Mouse (Mus musculus) heart, adult 2 months (tissue): Measurements from ENCODE around the gene Smc3. TPM values are rescaled to one million over a fixed set of nuclear protein-coding genes. Genes with fewer than 3 reads are reported as not detected.

Experiments
- DNase-seq, 2 experiments: peaks; one replicate each; pipeline ENCODE4 v3.0.0; 2021
- H3K27ac ChIP-seq: fragments of 200-600 bp; 2 replicates; pipeline ENCODE4 v1.8.1; 2022
- H3K27me3 ChIP-seq: fragments of 200-500 bp; 2 replicates; pipeline ENCODE4 v1.6.1; 2012; ENCODE audit warnings: mild to moderate bottlenecking, low read length, inconsistent platforms, mixed read lengths; ENCODE audit not compliant: control insufficient read depth, insufficient read depth
- H3K36me3 ChIP-seq: fragments of 200-500 bp; 2 replicates; pipeline ENCODE4 v1.6.1; 2012; ENCODE audit warnings: low read length, inconsistent platforms; ENCODE audit not compliant: control insufficient read depth, insufficient read depth
- H3K4me1 ChIP-seq: fragments of 200-500 bp; 2 replicates; pipeline ENCODE4 v1.6.1; 2011; ENCODE audit warnings: low read length; ENCODE audit not compliant: control insufficient read depth, insufficient read depth
- H3K4me3 ChIP-seq: fragments of 200-600 bp; 2 replicates; pipeline ENCODE4 v1.8.1; 2022
- H3K79me2 ChIP-seq: fragments of 200-500 bp; replicated peaks from 2 replicates; pipeline ENCODE4 v1.6.1; 2012; ENCODE audit warnings: mild to moderate bottlenecking, inconsistent platforms, low read length, moderate library complexity, mixed read lengths; ENCODE audit not compliant: control insufficient read depth, insufficient read depth
- H3K9ac ChIP-seq: fragments of 200-500 bp; 2 replicates; pipeline ENCODE4 v1.6.1; 2012; ENCODE audit warnings: low read depth, mild to moderate bottlenecking, control low read depth, inconsistent platforms, low read length, mixed read lengths
- CTCF ChIP-seq: fragments of 200-600 bp; IDR thresholded peaks from 2 replicates; pipeline ENCODE4 v1.8.1; 2022; ENCODE audit warnings: antibody characterized with exemption, mild to moderate bottlenecking, moderate library complexity
- EP300 ChIP-seq: fragments of 200-500 bp; IDR thresholded peaks from 2 replicates; pipeline ENCODE4 v1.6.1; 2011; ENCODE audit warnings: low read depth, low read length, control low read depth; ENCODE audit not compliant: insufficient read depth
- POLR2A ChIP-seq: fragments of 200-500 bp; IDR thresholded peaks from 2 replicates; pipeline ENCODE4 v1.6.1; 2011; ENCODE audit warnings: mild to moderate bottlenecking, low read depth, low read length, control low read depth; ENCODE audit not compliant: insufficient read depth
- WGBS: fragments of 180-500 bp; shearing (Covaris S2); methylation state at CpG from one replicate; pipeline ENCODE4 v1.1.7; 2018; 5-methylcytosine and 5-hydroxymethylcytosine counted together
- intact Hi-C: fragments of 180-260 bp; cut with DNase I; formaldehyde crosslinking; loops from one replicate; pipeline ENCODE4 v1.15.1; 2025
- polyA plus RNA-seq: library from polyadenylated mRNA; depleted of rRNA; stranded (reverse); fragments of >200 nt; gene quantifications from 2 replicates; pipeline ENCODE4 v1.2.3, GENCODE M21; 2012; rRNA removed
- total RNA-seq, 2 experiments: library from RNA; stranded (reverse); gene quantifications; 2 replicates each; pipeline ENCODE4 v1.2.3; 2021

Smc3 gene
- total and polyA plus RNA-seq, 3 experiments, result 3.4 to 20.6 (median 20.4) TPM

DNA sequence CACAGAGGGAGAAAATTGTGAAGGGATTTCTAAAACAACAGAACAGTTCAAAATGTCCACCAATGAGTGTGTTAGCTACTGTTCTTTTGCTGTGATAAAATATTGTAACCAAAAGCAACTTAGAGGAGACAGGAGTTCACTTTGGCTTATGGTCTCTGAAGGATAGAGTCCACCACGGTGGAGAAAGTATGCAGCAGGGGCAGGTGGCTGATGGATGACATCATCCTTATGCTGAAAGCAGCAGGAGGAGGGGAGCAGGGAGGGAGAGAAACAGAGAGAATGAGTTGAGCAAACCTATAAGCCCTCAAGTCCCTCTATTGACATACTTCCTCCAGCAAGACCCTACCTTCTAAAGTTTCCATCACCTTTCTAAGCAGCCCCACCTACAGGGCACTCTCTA, 93.8 kb downstream of the Smc3 start:
- no peak overlapping the region for H3K9ac ChIP-seq
- no peak for DNase-seq
- H3K36me3 ChIP-seq, result peaks cover 3% of the 10 kb centered on the region
- WGBS, result 17% methylated on average over 1 of the region's 1 CpGs
- no peaks in the 10 kb centered on the region for H3K27me3 ChIP-seq
- H3K4me1 ChIP-seq, result peaks cover 13% of the 10 kb centered on the region; the same call in 1 of the 2 replicates
- TF ChIP-seq EP300, result no peak
- no peak for TF ChIP-seq CTCF
- no peak for TF ChIP-seq POLR2A
- no peaks in the 10 kb centered on the region for H3K79me2 ChIP-seq
- intact Hi-C loops, result no loop called here
- no peak overlapping the region for H3K27ac ChIP-seq
- H3K4me3 ChIP-seq, result no peak overlapping the region

Other genes with a start within 250 kb of the Smc3 start
- not detected for gene Gm10197, start 228.6 kb upstream of the Smc3 start, total RNA-seq
- gene Gm10197, start 228.6 kb upstream of the Smc3 start, polyA plus RNA-seq, result not detected in 2 replicates
- 10 to 100 TPM; 32.7 to 35.5 TPM for gene Smndc1, start 209.8 kb upstream of the Smc3 start, total RNA-seq
- gene Smndc1, start 209.8 kb upstream of the Smc3 start, polyA plus RNA-seq, result 6.2 and 6.3 TPM in 2 replicates
- 1 to 10 TPM; 4.7 to 6.9 TPM for gene Dusp5, start 71.3 kb upstream of the Smc3 start, total RNA-seq
- 7.5 and 7.6 TPM in 2 replicates for gene Dusp5, start 71.3 kb upstream of the Smc3 start, polyA plus RNA-seq
- 10 to 100 TPM; 65.8 to 74.1 TPM for gene Nutf2-ps1, start 11.3 kb upstream of the Smc3 start, total RNA-seq
- gene Nutf2-ps1, start 11.3 kb upstream of the Smc3 start, polyA plus RNA-seq, result 155 and 162 TPM in 2 replicates
- 100 to 1,000 TPM; 194 to 231 TPM for gene Rbm20, start 76.9 kb downstream of the Smc3 start, total RNA-seq
- 143 and 161 TPM in 2 replicates for gene Rbm20, start 76.9 kb downstream of the Smc3 start, polyA plus RNA-seq